ENCODE assay signal across 26 mouse cellular contexts in genomic region chr16:92450331-92450730, GRCm38 (mm10). TPM values are rescaled to one million over a fixed set of nuclear protein-coding genes. Genes with fewer than 3 reads are reported as not detected.
A peak's percentile ranks its signal among the peaks of the same experiment; 100 is the strongest.
DNase-seq lines count a peak whose midpoint lies in the region; ATAC-seq and TF ChIP-seq lines count a peak whose summit lies in the region.
"Had no signal": no experiment of that assay in that cellular context is flagged by ENCODE, and none has a peak within 500 bp of the region (broad histone marks: within the 10 kb centered on the region; RNA-seq: fewer than 3 reads in every experiment).

No protein-coding gene starts in this region.

- H3K4me1 ChIP-seq in forebrain, postnatal 0 days (ENCODE audit: insufficient read depth), result no peaks in the 10 kb centered on the region
- no peaks in the 10 kb centered on the region for H3K4me1 ChIP-seq in forebrain, embryonic 11.5 days (replicated peaks; ENCODE audit: control insufficient read depth, insufficient read depth, low read length)
- peaks cover 4% of the 10 kb centered on the region; the same call in 1 of the 2 replicates for H3K4me1 ChIP-seq in midbrain, embryonic 16.5 days (ENCODE audit: control insufficient read depth, insufficient read depth, low read length)
- H3K4me1 ChIP-seq in midbrain, embryonic 14.5 days (ENCODE audit: control insufficient read depth, insufficient read depth, low read length), result no peaks in the 10 kb centered on the region
- H3K4me1 ChIP-seq: midbrain, embryonic 15.5 days; neural tube, embryonic 13.5 days had no signal

- H3K4me2 ChIP-seq in forebrain, postnatal 0 days (ENCODE audit: low read depth), result no peak overlapping the region
- H3K4me2 ChIP-seq in forebrain, embryonic 11.5 days (ENCODE audit: low read depth, low read length, severe bottlenecking), result no peak overlapping the region
- H3K4me2 ChIP-seq in midbrain, embryonic 16.5 days (ENCODE audit: low read length), result no peak overlapping the region
- no peak overlapping the region for H3K4me2 ChIP-seq in midbrain, embryonic 14.5 days (ENCODE audit: low read length)
- H3K4me2 ChIP-seq: heart, embryonic 13.5 days; hindbrain, embryonic 13.5 days; liver, embryonic 13.5 days; midbrain, embryonic 15.5 days; neural tube, embryonic 13.5 days; stomach, embryonic 15.5 days had no signal

- no peak for TF ChIP-seq CTCF in forebrain, postnatal 0 days (IDR thresholded peaks at IDR 0.05; ENCODE audit: low read depth)

- no peak overlapping the region for H3K27ac ChIP-seq in forebrain, postnatal 0 days (ENCODE audit: low read depth, low read length)
- no peak overlapping the region for H3K27ac ChIP-seq in forebrain, embryonic 11.5 days (ENCODE audit: low read depth, low read length)
- H3K27ac ChIP-seq in midbrain, embryonic 16.5 days (ENCODE audit: low read length), result no peak overlapping the region
- H3K27ac ChIP-seq in midbrain, embryonic 14.5 days (replicated peaks; ENCODE audit: low read depth, low read length), result no peak overlapping the region
- H3K27ac ChIP-seq: heart, adult 2 months; hindbrain, embryonic 13.5 days; liver, embryonic 13.5 days; midbrain, embryonic 15.5 days; neural tube, embryonic 13.5 days; stomach, embryonic 15.5 days had no signal

- WGBS in forebrain, postnatal 0 days, result 80% methylated on average over 8 of the region's 8 CpGs
- 93% methylated on average over 8 of the region's 8 CpGs for WGBS in forebrain, embryonic 11.5 days
- WGBS in midbrain, embryonic 16.5 days, result 83% methylated on average over 8 of the region's 8 CpGs
- WGBS in midbrain, embryonic 14.5 days, result 86% methylated on average over 8 of the region's 8 CpGs

- no peak for DNase-seq in cerebellum, adult 11 months
- DNase-seq in forebrain, postnatal 0 days, result no peak
- no peak for DNase-seq in forebrain, embryonic 11.5 days (ENCODE audit: low spot score)
- DNase-seq in midbrain, embryonic 14.5 days, result no peak
- peak; percentile 44 to 49 for DNase-seq in cerebellum, postnatal 36 days
- no peak for DNase-seq in T-cell, adult 2 months (ENCODE audit: low spot score)
- DNase-seq: adrenal gland, postnatal 10 days; embryo, embryonic 11 days; gastrocnemius, postnatal 36 days; heart, adult 2 months; heart, postnatal 14 days; kidney, adult 2 months; kidney, postnatal 14 days; liver, embryonic 13.5 days; lung, adult 2 months; lung, postnatal 14 days; thymus, adult 18-20 months; thymus, postnatal 36 days had no signal

- H3K27me3 ChIP-seq in forebrain, postnatal 0 days (ENCODE audit: insufficient read depth, low read length), result no peaks in the 10 kb centered on the region
- no peaks in the 10 kb centered on the region for H3K27me3 ChIP-seq in forebrain, embryonic 11.5 days (ENCODE audit: control insufficient read depth, insufficient read depth, low read length)
- no peaks in the 10 kb centered on the region for H3K27me3 ChIP-seq in midbrain, embryonic 16.5 days (ENCODE audit: control insufficient read depth, insufficient read depth, low read depth, low read length)
- H3K27me3 ChIP-seq in midbrain, embryonic 14.5 days (ENCODE audit: control insufficient read depth, insufficient read depth, low read length), result no peaks in the 10 kb centered on the region
- H3K27me3 ChIP-seq: hindbrain, embryonic 13.5 days; liver, embryonic 13.5 days; midbrain, embryonic 15.5 days; neural tube, embryonic 13.5 days; stomach, embryonic 15.5 days had no signal

- peak; percentile 39; the same call in 1 of the 2 replicates for ATAC-seq in cerebellum, adult (ENCODE audit: insufficient number of reproducible peaks, low FRiP score, low TSS enrichment)
- ATAC-seq in forebrain, postnatal 0 days, result 0 out of 2 replicates have a peak, but pooled peaks have one; percentile 16
- no peak for ATAC-seq in forebrain, embryonic 11.5 days (replicated peaks; ENCODE audit: low FRiP score)
- no peak for ATAC-seq in midbrain, embryonic 16.5 days
- no peak for ATAC-seq in midbrain, embryonic 14.5 days (ENCODE audit: low FRiP score, low TSS enrichment)
- ATAC-seq: midbrain, embryonic 15.5 days had no signal

- peaks cover 15% of the 10 kb centered on the region for H3K36me3 ChIP-seq in forebrain, postnatal 0 days (ENCODE audit: insufficient read depth)
- no peaks in the 10 kb centered on the region for H3K36me3 ChIP-seq in forebrain, embryonic 11.5 days (ENCODE audit: control insufficient read depth, insufficient read depth, low read length)
- H3K36me3 ChIP-seq in midbrain, embryonic 16.5 days (ENCODE audit: control insufficient read depth, insufficient read depth, low read length), result peaks cover 10% of the 10 kb centered on the region
- H3K36me3 ChIP-seq in midbrain, embryonic 14.5 days (ENCODE audit: control insufficient read depth, insufficient read depth, low read length), result peaks cover 8% of the 10 kb centered on the region; the same call in 1 of the 2 replicates
- H3K36me3 ChIP-seq: midbrain, embryonic 15.5 days; stomach, embryonic 15.5 days had no signal

- no peaks in the 10 kb centered on the region for H3K9me3 ChIP-seq in forebrain, postnatal 0 days (ENCODE audit: low read length)
- no peaks in the 10 kb centered on the region for H3K9me3 ChIP-seq in forebrain, embryonic 11.5 days (ENCODE audit: control insufficient read depth, low read length)
- no peaks in the 10 kb centered on the region for H3K9me3 ChIP-seq in midbrain, embryonic 16.5 days (replicated peaks; ENCODE audit: control insufficient read depth, low read length, poor library complexity, severe bottlenecking)
- H3K9me3 ChIP-seq in midbrain, embryonic 14.5 days (ENCODE audit: control insufficient read depth, low read length), result no peaks in the 10 kb centered on the region
- H3K9me3 ChIP-seq: heart, embryonic 13.5 days; hindbrain, embryonic 13.5 days; liver, embryonic 13.5 days; midbrain, embryonic 15.5 days; neural tube, embryonic 13.5 days; stomach, embryonic 15.5 days had no signal

- H3K4me3 ChIP-seq in forebrain, postnatal 0 days (ENCODE audit: low read depth, low read length), result no peak overlapping the region
- no peak overlapping the region for H3K4me3 ChIP-seq in forebrain, embryonic 11.5 days (ENCODE audit: low read depth, low read length)
- no peak overlapping the region for H3K4me3 ChIP-seq in midbrain, embryonic 16.5 days (ENCODE audit: low read depth, low read length)
- H3K4me3 ChIP-seq in midbrain, embryonic 14.5 days (replicated peaks; ENCODE audit: low read depth, low read length), result no peak overlapping the region
- H3K4me3 ChIP-seq: heart, adult 2 months; heart, embryonic 13.5 days; hindbrain, embryonic 13.5 days; liver, embryonic 13.5 days; midbrain, embryonic 15.5 days; myocyte; neural tube, embryonic 13.5 days; stomach, embryonic 15.5 days had no signal

- no peak overlapping the region for H3K9ac ChIP-seq in forebrain, postnatal 0 days
- no peak overlapping the region for H3K9ac ChIP-seq in forebrain, embryonic 11.5 days (ENCODE audit: low read length)
- H3K9ac ChIP-seq in midbrain, embryonic 16.5 days (ENCODE audit: low read depth, low read length), result 0 out of 2 replicates have a peak overlapping the region, but pooled peaks have one; percentile 6
- no peak overlapping the region for H3K9ac ChIP-seq in midbrain, embryonic 14.5 days (replicated peaks; ENCODE audit: low read length)
- H3K9ac ChIP-seq: heart, embryonic 13.5 days; hindbrain, embryonic 13.5 days; liver, embryonic 13.5 days; midbrain, embryonic 15.5 days; neural tube, embryonic 13.5 days; stomach, embryonic 15.5 days had no signal

RNA-seq across cellular contexts. Expression of gene Rcan1, which starts 20.3 kb away (rescaled TPM):
- 72.3 and 83.8 TPM in 2 replicates for total RNA-seq in forebrain, postnatal 0 days (2014; rRNA removed)
- 50.3 and 52.2 TPM in 2 replicates for polyA plus RNA-seq in forebrain, postnatal 0 days (2015; fragmentation: Nextera tagmentation; extraction: Ambion mirVana)
- polyA plus RNA-seq in forebrain, embryonic 11.5 days (2014; fragmentation: Nextera tagmentation; extraction: Ambion mirVana), result 37.4 and 46.9 TPM in 2 replicates
- 76.3 and 80.8 TPM in 2 replicates for polyA plus RNA-seq in midbrain, embryonic 16.5 days (2015; fragmentation: Nextera tagmentation; extraction: Ambion mirVana)
- 63.4 and 71.1 TPM in 2 replicates for polyA plus RNA-seq in midbrain, embryonic 14.5 days (2014; fragmentation: Nextera tagmentation; extraction: Ambion mirVana)

RNA-seq across cellular contexts. Expression of gene Clic6, which starts 35.2 kb away (rescaled TPM):
- total RNA-seq in forebrain, postnatal 0 days (2014; rRNA removed), result 3.5 and 5.5 TPM in 2 replicates
- polyA plus RNA-seq in forebrain, postnatal 0 days (2015; fragmentation: Nextera tagmentation; extraction: Ambion mirVana), result 3.7 and 6.2 TPM in 2 replicates
- 3.1 and 4.1 TPM in 2 replicates for polyA plus RNA-seq in forebrain, embryonic 11.5 days (2014; fragmentation: Nextera tagmentation; extraction: Ambion mirVana)
- polyA plus RNA-seq in midbrain, embryonic 16.5 days (2015; fragmentation: Nextera tagmentation; extraction: Ambion mirVana), result 2.7 and 3.2 TPM in 2 replicates
- polyA plus RNA-seq in midbrain, embryonic 14.5 days (2014; fragmentation: Nextera tagmentation; extraction: Ambion mirVana), result 0.91 TPM in 1 of 2 replicates, not detected in the other
- polyA plus RNA-seq: myocyte had no signal

Comparison
In these comparisons a context has a peak if more than half of its experiments do, and no peak if none do; other contexts are left out.
1. ATAC-seq: peak in cerebellum, adult (single experiment) and forebrain, postnatal 0 days (single experiment); none in forebrain, embryonic 11.5 days (single experiment), midbrain, embryonic 16.5 days (single experiment) and midbrain, embryonic 14.5 days (single experiment).
2. DNase-seq: peak in cerebellum, postnatal 36 days (2 of 2); none in cerebellum, adult 11 months (single experiment), forebrain, postnatal 0 days (single experiment), forebrain, embryonic 11.5 days (single experiment), midbrain, embryonic 14.5 days (single experiment) and T-cell, adult 2 months (single experiment).